Mouse (Mus musculus): ENCODE data around the gene Mta3. TPM values are rescaled to one million over a fixed set of nuclear protein-coding genes. Genes with fewer than 3 reads are reported as not detected.

Gene Mta3
- polyA plus RNA-seq, 1 experiment from 2014 or later: 44.6 TPM

GRCm38 (mm10) chr17:83812200-83812944 is 106.4 kb downstream of the Mta3 start:
- Histone ChIP-seq H3K27ac (replicated peaks; ENCODE audit: low read depth, low read length) (no peak overlapping the region), H3K4me1 (ENCODE audit: control insufficient read depth, insufficient read depth, low read length) (no peaks in the 10 kb centered on the region), H3K9ac (ENCODE audit: low read length) (no peak overlapping the region), H3K4me2 (ENCODE audit: low read depth, severe bottlenecking) (no peak overlapping the region), H3K36me3 (ENCODE audit: control insufficient read depth, insufficient read depth, low read length) (0 out of 2 replicates have a peak, but pooled peaks cover 2% of the 10 kb centered on the region), H3K4me3 (ENCODE audit: low read depth, low read length) (no peak overlapping the region), H3K9me3 (ENCODE audit: control insufficient read depth, low read length) (no peaks in the 10 kb centered on the region), H3K27me3 (ENCODE audit: control insufficient read depth, insufficient read depth, low read length) (no peaks in the 10 kb centered on the region)
- 95% methylated on average over 17 of the region's 17 CpGs for WGBS
- DNase-seq (ENCODE audit: low spot score) (no peak), ATAC-seq (ENCODE audit: insufficient number of reproducible peaks, low FRiP score, low TSS enrichment, low read depth) (no peak)

- ATAC-seq (ENCODE audit: insufficient number of reproducible peaks, low FRiP score, low TSS enrichment, low read depth) (no peak), DNase-seq (ENCODE audit: low spot score) (no peak)
- no peak overlapping the region for H3K4me3 ChIP-seq (ENCODE audit: low read depth, low read length)
- H3K9ac ChIP-seq (ENCODE audit: low read length): no peak overlapping the region
- H3K4me1 ChIP-seq (ENCODE audit: control insufficient read depth, insufficient read depth, low read length): no peaks in the 10 kb centered on the region
- H3K27ac ChIP-seq (replicated peaks; ENCODE audit: low read depth, low read length): no peak overlapping the region
- H3K9me3 ChIP-seq (ENCODE audit: control insufficient read depth, low read length): no peaks in the 10 kb centered on the region
- 0 out of 2 replicates have a peak, but pooled peaks cover 2% of the 10 kb centered on the region for H3K36me3 ChIP-seq (ENCODE audit: control insufficient read depth, insufficient read depth, low read length)
- H3K4me2 ChIP-seq (ENCODE audit: low read depth, severe bottlenecking): no peak overlapping the region
- 91% methylated on average over 4 of the region's 4 CpGs for WGBS
- H3K27me3 ChIP-seq (ENCODE audit: control insufficient read depth, insufficient read depth, low read length): no peaks in the 10 kb centered on the region
These were observed 107.1 kb downstream of the Mta3 start for GRCm38 (mm10) chr17:83813050-83813449.

- H3K9me3 ChIP-seq (ENCODE audit: control insufficient read depth, low read length): no peaks in the 10 kb centered on the region
- H3K36me3 ChIP-seq (ENCODE audit: control insufficient read depth, insufficient read depth, low read length): no peaks in the 10 kb centered on the region
- no peak for DNase-seq (ENCODE audit: low spot score)
- no peak overlapping the region for H3K27ac ChIP-seq (replicated peaks; ENCODE audit: low read depth, low read length)
- no peak for ATAC-seq (ENCODE audit: insufficient number of reproducible peaks, low FRiP score, low TSS enrichment, low read depth)
- no peak overlapping the region for H3K9ac ChIP-seq (ENCODE audit: low read length)
- no peak overlapping the region for H3K4me3 ChIP-seq (ENCODE audit: low read depth, low read length)
- H3K4me1 ChIP-seq (ENCODE audit: control insufficient read depth, insufficient read depth, low read length): no peaks in the 10 kb centered on the region
- no peaks in the 10 kb centered on the region for H3K27me3 ChIP-seq (ENCODE audit: control insufficient read depth, insufficient read depth, low read length)
- no peak overlapping the region for H3K4me2 ChIP-seq (ENCODE audit: low read depth, severe bottlenecking)
- 86% methylated on average over 7 of the region's 7 CpGs for WGBS
These were observed 111.0 kb downstream of the Mta3 start for GRCm38 (mm10) chr17:83816996-83817395.

DNA sequence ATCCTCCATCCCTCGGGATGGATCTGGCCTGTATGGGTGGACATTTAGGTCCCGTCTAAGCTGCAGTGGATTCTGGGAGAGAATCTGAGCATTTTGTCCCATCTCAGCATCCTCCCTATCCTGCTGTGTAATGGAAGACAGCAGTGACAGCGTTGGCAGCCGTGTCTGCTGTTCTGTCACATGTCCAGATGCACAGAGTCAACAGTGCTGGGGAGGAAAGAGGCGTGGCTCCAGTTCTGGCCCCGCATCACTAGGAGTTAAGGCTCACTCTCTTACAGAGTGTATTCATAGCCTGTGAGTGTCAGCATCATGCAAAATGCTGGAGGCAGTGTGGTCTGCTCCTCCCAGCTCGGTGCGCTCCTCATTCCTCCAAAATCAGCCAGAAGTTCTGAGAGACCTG is 113.5 kb downstream of the Mta3 start:
- Histone ChIP-seq H3K27ac (replicated peaks; ENCODE audit: low read depth, low read length) (no peak overlapping the region), H3K36me3 (ENCODE audit: control insufficient read depth, insufficient read depth, low read length) (no peaks in the 10 kb centered on the region), H3K4me3 (ENCODE audit: low read depth, low read length) (no peak overlapping the region), H3K9me3 (ENCODE audit: control insufficient read depth, low read length) (no peaks in the 10 kb centered on the region), H3K4me2 (ENCODE audit: low read depth, severe bottlenecking) (no peak overlapping the region), H3K9ac (ENCODE audit: low read length) (no peak overlapping the region), H3K27me3 (ENCODE audit: control insufficient read depth, insufficient read depth, low read length) (no peaks in the 10 kb centered on the region), H3K4me1 (ENCODE audit: control insufficient read depth, insufficient read depth, low read length) (no peaks in the 10 kb centered on the region)
- ATAC-seq (ENCODE audit: insufficient number of reproducible peaks, low FRiP score, low TSS enrichment, low read depth) (no peak), DNase-seq (ENCODE audit: low spot score) (no peak)
- WGBS: 71% methylated on average over 8 of the region's 8 CpGs

DNA sequence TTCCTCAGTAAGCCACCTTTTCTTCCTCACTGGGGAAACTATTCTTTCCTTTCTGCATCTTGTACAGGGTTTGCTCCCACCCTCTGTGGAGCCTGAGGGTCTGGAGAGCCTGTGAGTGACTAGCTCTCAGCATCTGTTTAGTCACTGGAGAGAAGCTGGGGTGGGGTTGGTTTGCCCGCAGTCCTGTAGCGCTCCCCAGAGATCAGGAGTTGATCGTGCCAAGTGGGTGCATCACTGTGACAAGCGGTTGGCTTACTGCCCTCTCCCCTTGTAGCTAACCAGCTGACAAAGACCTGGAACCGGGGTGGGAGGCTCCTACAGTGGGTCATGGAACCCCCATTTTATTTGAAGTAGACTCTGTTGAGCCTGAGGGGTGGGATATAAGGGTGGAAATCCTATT is 114.7 kb downstream of the Mta3 start:
- Histone ChIP-seq H3K4me2 (ENCODE audit: low read depth, severe bottlenecking) (no peak overlapping the region), H3K4me1 (ENCODE audit: control insufficient read depth, insufficient read depth, low read length) (no peaks in the 10 kb centered on the region), H3K27ac (replicated peaks; ENCODE audit: low read depth, low read length) (no peak overlapping the region), H3K36me3 (ENCODE audit: control insufficient read depth, insufficient read depth, low read length) (no peaks in the 10 kb centered on the region), H3K9ac (ENCODE audit: low read length) (no peak overlapping the region), H3K4me3 (ENCODE audit: low read depth, low read length) (no peak overlapping the region), H3K27me3 (ENCODE audit: control insufficient read depth, insufficient read depth, low read length) (no peaks in the 10 kb centered on the region), H3K9me3 (ENCODE audit: control insufficient read depth, low read length) (no peaks in the 10 kb centered on the region)
- ATAC-seq (ENCODE audit: insufficient number of reproducible peaks, low FRiP score, low TSS enrichment, low read depth) (no peak), DNase-seq (ENCODE audit: low spot score) (no peak)
- WGBS: 91% methylated on average over 5 of the region's 5 CpGs

GRCm38 (mm10) chr17:83821876-83822275 is 115.9 kb downstream of the Mta3 start:
- no peaks in the 10 kb centered on the region for H3K9me3 ChIP-seq (ENCODE audit: control insufficient read depth, low read length)
- H3K36me3 ChIP-seq (ENCODE audit: control insufficient read depth, insufficient read depth, low read length): no peaks in the 10 kb centered on the region
- no peak for DNase-seq (ENCODE audit: low spot score)
- WGBS: 92% methylated on average over 3 of the region's 3 CpGs
- H3K4me2 ChIP-seq (ENCODE audit: low read depth, severe bottlenecking): no peak overlapping the region
- no peak overlapping the region for H3K9ac ChIP-seq (ENCODE audit: low read length)
- no peak for ATAC-seq (ENCODE audit: insufficient number of reproducible peaks, low FRiP score, low TSS enrichment, low read depth)
- no peaks in the 10 kb centered on the region for H3K27me3 ChIP-seq (ENCODE audit: control insufficient read depth, insufficient read depth, low read length)
- no peak overlapping the region for H3K4me3 ChIP-seq (ENCODE audit: low read depth, low read length)
- no peak overlapping the region for H3K27ac ChIP-seq (replicated peaks; ENCODE audit: low read depth, low read length)
- H3K4me1 ChIP-seq (ENCODE audit: control insufficient read depth, insufficient read depth, low read length): no peaks in the 10 kb centered on the region

DNA sequence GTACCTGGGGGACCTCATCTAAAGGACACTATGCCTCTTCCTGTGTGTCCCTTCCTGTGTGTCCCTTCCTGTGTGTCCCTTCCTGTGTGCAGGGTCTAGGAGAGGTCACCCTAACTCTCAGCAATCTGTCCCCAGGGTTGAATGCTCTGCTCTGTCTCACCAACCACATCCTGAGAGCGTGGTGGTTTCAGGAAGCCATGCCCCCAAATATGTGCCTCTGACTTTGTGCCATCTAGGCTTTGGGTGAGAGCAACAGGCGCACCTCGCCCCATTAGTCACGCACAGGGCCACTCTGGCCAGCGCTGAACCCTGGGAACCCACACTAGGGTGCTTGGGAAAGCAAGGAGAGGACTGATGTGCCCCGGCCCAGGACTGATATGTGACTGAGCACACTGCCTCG is 117.9 kb downstream of the Mta3 start:
- Histone ChIP-seq H3K4me2 (ENCODE audit: low read depth, severe bottlenecking) (no peak overlapping the region), H3K4me1 (ENCODE audit: control insufficient read depth, insufficient read depth, low read length) (no peaks in the 10 kb centered on the region), H3K9me3 (ENCODE audit: control insufficient read depth, low read length) (no peaks in the 10 kb centered on the region), H3K27me3 (ENCODE audit: control insufficient read depth, insufficient read depth, low read length) (no peaks in the 10 kb centered on the region), H3K9ac (ENCODE audit: low read length) (no peak overlapping the region), H3K36me3 (ENCODE audit: control insufficient read depth, insufficient read depth, low read length) (no peaks in the 10 kb centered on the region), H3K4me3 (ENCODE audit: low read depth, low read length) (no peak overlapping the region), H3K27ac (replicated peaks; ENCODE audit: low read depth, low read length) (no peak overlapping the region)
- WGBS: 84% methylated on average over 7 of the region's 7 CpGs
- ATAC-seq (ENCODE audit: insufficient number of reproducible peaks, low FRiP score, low TSS enrichment, low read depth): no peak
- no peak for DNase-seq (ENCODE audit: low spot score)

DNA sequence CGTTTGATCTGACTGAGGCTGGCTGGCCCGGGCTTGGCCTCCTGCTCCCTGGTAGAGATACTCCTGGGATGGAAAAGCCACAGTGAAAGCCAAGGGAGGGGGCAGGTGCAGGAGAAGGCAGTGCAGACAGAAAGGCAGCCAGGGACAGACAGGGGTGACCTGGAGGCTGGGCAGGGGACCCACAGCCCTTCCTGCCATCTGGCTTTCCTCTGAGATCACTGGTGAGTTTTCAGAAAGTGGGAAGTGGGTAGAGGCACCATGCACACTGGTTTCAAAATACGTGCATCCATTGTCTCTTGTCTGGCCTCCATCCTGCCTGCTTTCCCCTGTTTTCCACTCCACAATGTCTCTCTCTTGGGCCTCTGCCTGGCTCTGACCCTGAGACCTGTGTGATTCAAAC is 123.4 kb downstream of the Mta3 start:
- H3K4me2 ChIP-seq (ENCODE audit: low read depth, severe bottlenecking): no peak overlapping the region
- WGBS: 62% methylated on average over 3 of the region's 3 CpGs
- H3K27ac ChIP-seq (replicated peaks; ENCODE audit: low read depth, low read length): no peak overlapping the region
- H3K4me1 ChIP-seq (ENCODE audit: control insufficient read depth, insufficient read depth, low read length): no peaks in the 10 kb centered on the region
- ATAC-seq (ENCODE audit: insufficient number of reproducible peaks, low FRiP score, low TSS enrichment, low read depth) (no peak), DNase-seq (ENCODE audit: low spot score) (no peak)
- H3K4me3 ChIP-seq (ENCODE audit: low read depth, low read length): no peak overlapping the region
- no peaks in the 10 kb centered on the region for H3K9me3 ChIP-seq (ENCODE audit: control insufficient read depth, low read length)
- no peaks in the 10 kb centered on the region for H3K36me3 ChIP-seq (ENCODE audit: control insufficient read depth, insufficient read depth, low read length)
- H3K27me3 ChIP-seq (ENCODE audit: control insufficient read depth, insufficient read depth, low read length): no peaks in the 10 kb centered on the region
- H3K9ac ChIP-seq (ENCODE audit: low read length): no peak overlapping the region

Data from limb, embryonic 11.5 days (tissue).